Mouse (Mus musculus) small intestine, adult 2 months (tissue): ENCODE measurements around the gene 6430548M08Rik. TPM values are rescaled to one million over a fixed set of nuclear protein-coding genes. Genes with fewer than 3 reads are reported as not detected.

Experiments used
- H3K27ac ChIP-seq: fragments of 200-500 bp; 2 replicates; pipeline ENCODE4 v1.5.1; 2012; ENCODE audit warnings: low read depth, low read length, control low read depth, inconsistent platforms; ENCODE audit not compliant: insufficient read depth
- H3K27me3 ChIP-seq: fragments of 200-500 bp; 2 replicates; pipeline ENCODE4 v1.6.1; 2012; ENCODE audit warnings: mild to moderate bottlenecking, moderate library complexity, low read length, inconsistent platforms; ENCODE audit not compliant: control insufficient read depth, insufficient read depth
- H3K36me3 ChIP-seq: fragments of 200-500 bp; 2 replicates; pipeline ENCODE4 v1.6.1; 2012; ENCODE audit warnings: mild to moderate bottlenecking, low read length, control low read depth, inconsistent platforms; ENCODE audit not compliant: control insufficient read depth, insufficient read depth
- H3K4me1 ChIP-seq: fragments of 200-500 bp; 2 replicates; pipeline ENCODE4 v1.6.1; 2012; ENCODE audit warnings: low read length, inconsistent platforms, mixed read lengths; ENCODE audit not compliant: control insufficient read depth, insufficient read depth, insufficient read length
- H3K4me3 ChIP-seq: fragments of 200-500 bp; 2 replicates; pipeline ENCODE4 v1.5.1; 2012; ENCODE audit warnings: low read depth, mild to moderate bottlenecking, control low read depth, inconsistent platforms, low read length, moderate library complexity
- CTCF ChIP-seq: fragments of 200-500 bp; IDR thresholded peaks from 2 replicates; pipeline ENCODE4 v1.5.1; 2012; ENCODE audit warnings: low read depth, mild to moderate bottlenecking, control low read depth, inconsistent platforms, low read length, moderate library complexity, mixed read lengths; ENCODE audit not compliant: insufficient replicate concordance, insufficient read length; ENCODE audit errors: extremely low read depth
- POLR2A ChIP-seq: fragments of 200-500 bp; IDR thresholded peaks from 2 replicates; pipeline ENCODE4 v1.6.1; 2012; ENCODE audit warnings: low read depth, mild to moderate bottlenecking, control low read depth, inconsistent platforms, low read length, moderate library complexity
- WGBS: fragments of 180-500 bp; shearing (Covaris S2); methylation state at CpG from one replicate; pipeline ENCODE4 v1.1.7; 2018; 5-methylcytosine and 5-hydroxymethylcytosine counted together
- polyA plus RNA-seq: library from polyadenylated mRNA; depleted of rRNA; stranded (reverse); fragments of >200 nt; gene quantifications from 2 replicates; pipeline ENCODE4 v1.2.3, GENCODE M21; 2012

Gene 6430548M08Rik
- polyA plus RNA-seq, 1 experiment = 22.6 TPM

DNA sequence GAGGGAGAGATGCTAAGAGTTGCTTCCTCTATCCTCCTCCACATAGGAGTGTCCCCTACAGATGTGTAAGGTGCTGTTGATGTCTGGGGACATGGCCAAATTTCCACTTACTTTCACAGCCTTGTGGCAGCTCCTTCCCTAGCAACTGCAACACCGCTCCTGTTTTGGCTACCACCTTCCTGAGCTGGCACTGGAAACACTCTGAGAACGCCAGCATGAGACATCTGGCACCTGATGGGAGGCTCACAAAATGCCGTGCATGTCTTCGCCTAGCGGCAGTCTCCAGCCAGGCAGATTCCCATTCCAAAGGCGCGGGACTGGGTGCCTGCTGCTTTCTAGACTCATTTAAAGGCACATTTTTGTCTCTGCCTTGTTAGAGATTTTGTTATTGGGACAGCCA, 22.7 kb downstream of the 6430548M08Rik start:
- H3K27ac ChIP-seq = no peak overlapping the region
- TF ChIP-seq POLR2A = no peak
- TF ChIP-seq CTCF = no peak
- WGBS = 81% methylated on average over 7 of the region's 7 CpGs

DNA sequence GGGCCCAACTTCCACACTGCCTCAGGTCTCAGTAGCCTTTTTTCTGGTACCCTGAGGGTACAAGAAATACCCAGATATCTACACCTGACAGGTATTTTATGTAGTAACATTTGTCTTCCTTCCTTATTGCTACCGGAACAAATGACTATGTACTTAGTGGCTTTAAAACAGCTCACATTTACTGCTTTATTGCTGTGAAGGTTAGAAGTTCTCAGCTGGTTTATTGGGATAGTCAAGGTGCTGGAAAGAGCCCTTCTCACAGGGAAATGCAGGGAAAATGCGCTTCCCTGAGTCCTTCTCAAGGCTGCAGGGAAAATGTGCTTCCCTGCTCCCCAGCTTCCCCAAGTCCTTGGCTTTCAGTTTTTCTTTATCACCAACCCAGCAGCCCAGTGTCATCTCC, 25.0 kb downstream of the 6430548M08Rik start:
- H3K27ac ChIP-seq = peak overlapping the region; percentile 87
- no peak for TF ChIP-seq POLR2A
- no peak for TF ChIP-seq CTCF
- no peaks in the 10 kb centered on the region for H3K27me3 ChIP-seq
- 25% methylated on average over 2 of the region's 2 CpGs for WGBS
- peaks cover 35% of the 10 kb centered on the region for H3K4me1 ChIP-seq
- no peak overlapping the region for H3K4me3 ChIP-seq
- no peaks in the 10 kb centered on the region for H3K36me3 ChIP-seq

More for the DNA sequence above, 22.7 kb downstream of the 6430548M08Rik start:
- no peak overlapping the region for H3K4me3 ChIP-seq
- H3K36me3 ChIP-seq = no peaks in the 10 kb centered on the region
- H3K27me3 ChIP-seq = no peaks in the 10 kb centered on the region
- peaks cover 35% of the 10 kb centered on the region for H3K4me1 ChIP-seq

DNA sequence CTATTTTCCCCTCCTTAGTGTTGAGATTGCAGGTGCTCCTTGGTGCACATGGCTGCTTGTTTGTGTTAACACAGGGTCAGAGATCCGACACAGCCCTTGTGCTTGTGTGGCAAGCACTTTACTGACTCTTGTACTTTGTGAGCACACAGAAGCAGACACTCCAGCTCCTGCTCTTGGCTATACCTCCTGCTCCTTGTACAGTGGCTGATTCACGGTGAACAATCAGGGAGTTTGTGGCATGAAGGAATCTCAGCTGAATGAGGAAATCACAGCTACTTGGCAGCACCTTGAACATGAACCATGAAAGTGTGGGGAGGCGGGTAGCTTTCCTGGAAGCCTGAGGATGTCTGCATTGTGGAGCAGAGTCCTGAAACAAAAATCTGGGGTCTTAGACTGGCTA, 26.8 kb downstream of the 6430548M08Rik start:
- Histone ChIP-seq H3K36me3 (no peaks in the 10 kb centered on the region), H3K27me3 (no peaks in the 10 kb centered on the region), H3K4me3 (no peak overlapping the region), H3K27ac (peak overlapping the region; percentile 21), H3K4me1 (peaks cover 37% of the 10 kb centered on the region)
- TF ChIP-seq CTCF (no peak), POLR2A (no peak)
- 47% methylated on average over 3 of the region's 3 CpGs for WGBS

DNA sequence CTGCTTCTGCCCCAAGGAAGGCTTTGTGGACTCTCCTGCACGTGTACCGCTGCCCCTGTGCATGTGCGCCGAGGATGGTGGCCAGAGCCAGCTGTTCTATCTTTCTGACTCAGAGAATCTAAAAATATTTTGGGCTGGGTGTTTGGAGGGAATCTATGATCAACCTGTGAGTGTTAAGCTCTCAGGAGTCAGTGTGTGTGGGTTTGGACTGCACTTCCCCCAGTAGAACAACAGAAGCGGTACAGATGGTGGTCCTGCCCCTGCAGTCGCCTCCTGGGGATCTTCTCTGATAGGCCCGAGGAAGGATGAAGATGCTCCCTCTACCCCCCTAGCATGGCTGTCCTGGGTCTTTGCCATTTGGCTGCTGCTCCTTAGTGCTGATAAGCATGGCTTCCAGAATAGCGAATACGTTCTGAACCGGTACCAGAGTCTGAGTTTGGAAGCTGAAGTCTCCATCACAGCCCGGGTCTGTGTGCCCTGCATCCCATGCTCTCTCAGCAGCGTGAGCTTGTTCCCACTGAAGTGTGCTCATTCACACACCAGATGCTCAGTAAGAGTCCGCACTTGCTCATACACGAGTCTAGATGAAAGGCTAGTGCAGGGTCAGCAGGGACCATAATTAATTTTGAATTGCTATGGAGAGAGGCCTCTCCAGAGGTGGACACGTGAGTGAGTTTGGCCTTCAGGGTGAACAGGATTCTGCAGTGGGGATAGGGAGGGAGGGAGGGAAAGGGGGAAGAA, 30.1 kb downstream of the 6430548M08Rik start:
- H3K4me1 ChIP-seq = peaks cover 19% of the 10 kb centered on the region; the same call in 1 of the 2 replicates
- H3K27ac ChIP-seq = no peak overlapping the region
- TF ChIP-seq POLR2A (no peak), CTCF (no peak)
- no peak overlapping the region for H3K4me3 ChIP-seq
- no peaks in the 10 kb centered on the region for H3K36me3 ChIP-seq
- WGBS = 80% methylated on average over 15 of the region's 15 CpGs
- H3K27me3 ChIP-seq = no peaks in the 10 kb centered on the region

DNA sequence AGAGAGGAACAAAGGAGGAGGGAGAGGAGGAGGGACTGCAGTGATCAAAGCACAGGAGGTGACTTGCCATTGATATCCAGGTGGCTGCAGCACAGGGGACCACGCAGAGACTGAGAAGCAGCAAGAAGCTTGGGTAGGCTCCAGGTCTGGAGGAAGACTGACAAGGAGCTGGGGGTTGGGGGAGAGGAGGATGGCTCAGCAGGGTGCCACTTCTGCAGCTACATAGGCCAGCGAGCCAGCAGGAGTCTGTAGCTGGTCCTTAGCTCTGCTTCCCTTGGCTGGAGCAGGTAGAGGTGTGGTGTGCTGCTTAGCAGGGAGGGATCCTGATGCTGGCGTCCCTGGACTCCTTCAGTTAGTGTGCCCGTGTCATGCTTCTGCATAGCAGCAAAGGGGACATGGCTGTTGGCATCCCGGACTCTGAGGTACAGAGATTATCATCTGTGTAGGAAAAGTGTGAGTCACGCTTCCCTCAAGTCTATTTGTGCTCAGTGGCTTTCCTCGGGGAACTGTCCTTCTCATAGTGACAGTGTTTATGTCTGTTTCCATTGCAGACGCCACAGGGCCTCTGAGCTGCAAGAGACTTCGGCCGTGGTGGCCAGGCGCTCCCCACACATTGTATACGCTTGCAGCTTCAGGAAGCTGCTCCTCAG, 30.8 kb downstream of the 6430548M08Rik start:
- peaks cover 12% of the 10 kb centered on the region; the same call in 1 of the 2 replicates for H3K4me1 ChIP-seq
- TF ChIP-seq CTCF = no peak
- TF ChIP-seq POLR2A = no peak
- H3K27me3 ChIP-seq = no peaks in the 10 kb centered on the region
- no peak overlapping the region for H3K27ac ChIP-seq
- no peaks in the 10 kb centered on the region for H3K36me3 ChIP-seq
- WGBS = 72% methylated on average over 12 of the region's 12 CpGs
- no peak overlapping the region for H3K4me3 ChIP-seq

DNA sequence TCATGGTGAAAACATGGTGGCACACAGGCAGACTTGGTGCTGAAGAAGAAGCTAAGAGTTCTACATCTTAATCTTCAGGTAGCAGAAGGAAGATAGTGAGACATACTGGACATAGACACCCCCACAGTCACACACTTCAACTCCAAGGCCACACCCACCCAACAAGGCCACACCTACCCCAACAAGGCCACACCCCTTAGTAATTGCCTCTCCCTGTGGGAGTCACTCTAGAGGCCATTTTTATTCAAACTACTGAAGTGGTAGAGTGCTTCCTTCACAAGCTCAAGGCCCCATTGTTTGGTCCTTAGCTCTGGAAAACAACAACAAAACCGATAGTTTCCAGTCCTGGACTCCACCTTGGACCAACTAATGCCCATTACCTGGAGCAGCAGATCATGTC, 32.1 kb downstream of the 6430548M08Rik start:
- Histone ChIP-seq H3K36me3 (peaks cover 2% of the 10 kb centered on the region; the same call in 1 of the 2 replicates), H3K27me3 (no peaks in the 10 kb centered on the region), H3K4me1 (0 out of 2 replicates have a peak, but pooled peaks cover 6% of the 10 kb centered on the region), H3K27ac (no peak overlapping the region), H3K4me3 (no peak overlapping the region)
- 75% methylated on average over 1 of the region's 1 CpGs for WGBS
- no peak for TF ChIP-seq POLR2A
- TF ChIP-seq CTCF = no peak

DNA sequence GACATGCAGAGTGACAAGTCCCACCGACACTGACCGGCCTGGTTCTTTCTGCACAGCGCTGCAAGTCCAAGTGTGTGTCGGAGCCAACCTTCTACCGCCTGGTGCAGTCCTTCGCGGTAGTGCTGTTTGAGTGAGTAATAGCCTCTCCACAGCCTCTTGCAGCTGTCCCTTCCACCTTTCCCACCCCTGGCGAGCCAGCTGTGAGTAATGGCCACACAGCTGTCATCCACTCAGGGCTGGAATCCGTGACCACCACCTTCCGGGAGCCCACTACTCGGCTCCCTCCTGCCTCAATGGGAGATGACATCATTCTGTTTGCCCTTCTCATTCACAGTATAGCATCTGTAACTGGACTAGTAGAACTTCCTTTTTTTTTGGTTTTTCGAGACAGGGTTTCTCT, 36.1 kb downstream of the 6430548M08Rik start:
- no peak overlapping the region for H3K4me3 ChIP-seq
- no peaks in the 10 kb centered on the region for H3K4me1 ChIP-seq
- TF ChIP-seq CTCF (no peak), POLR2A (no peak)
- WGBS = 80% methylated on average over 12 of the region's 12 CpGs
- no peak overlapping the region for H3K27ac ChIP-seq
- H3K27me3 ChIP-seq = no peaks in the 10 kb centered on the region
- peaks cover 5% of the 10 kb centered on the region; the same call in 1 of the 2 replicates for H3K36me3 ChIP-seq
